Mouse (Mus musculus): ENCODE data around the gene Tex13c1.

Tex13c1 gene

DNA sequence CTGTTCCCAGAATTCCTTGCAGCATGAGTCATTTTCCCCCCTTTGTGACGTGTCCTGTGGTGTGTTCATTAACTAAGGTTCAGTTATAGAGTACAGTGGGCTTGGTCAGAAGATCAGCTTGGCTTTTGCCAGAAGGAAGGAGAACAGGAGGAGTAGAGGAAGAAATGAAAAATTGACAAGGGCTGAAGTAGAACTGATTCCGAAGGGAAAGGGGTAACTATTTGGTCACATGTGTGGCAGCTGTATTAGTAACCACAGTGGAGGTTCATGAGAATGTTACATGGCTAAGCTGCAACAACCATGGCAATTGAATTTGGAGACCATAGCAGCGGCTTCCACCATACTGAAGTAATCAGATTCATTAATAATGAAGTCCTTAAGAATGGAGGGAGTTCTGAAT is at the start of gene Tex13c1:
Gene Tex13c1 (plus strand): TSS at position 301 of the 400 bp plus-strand sequence.
- DNase-seq (ENCODE audit: low spot score): no peak

All from left cerebral cortex, adult 11 months (tissue).